Mouse (Mus musculus): ENCODE measurements around the gene Ppp3ca. TPM values are rescaled to one million over a fixed set of nuclear protein-coding genes. Genes with fewer than 3 reads are reported as not detected.

Ppp3ca gene
- total and polyA plus RNA-seq, 3 experiments: 63.4 to 143 (median 130) TPM

DNA sequence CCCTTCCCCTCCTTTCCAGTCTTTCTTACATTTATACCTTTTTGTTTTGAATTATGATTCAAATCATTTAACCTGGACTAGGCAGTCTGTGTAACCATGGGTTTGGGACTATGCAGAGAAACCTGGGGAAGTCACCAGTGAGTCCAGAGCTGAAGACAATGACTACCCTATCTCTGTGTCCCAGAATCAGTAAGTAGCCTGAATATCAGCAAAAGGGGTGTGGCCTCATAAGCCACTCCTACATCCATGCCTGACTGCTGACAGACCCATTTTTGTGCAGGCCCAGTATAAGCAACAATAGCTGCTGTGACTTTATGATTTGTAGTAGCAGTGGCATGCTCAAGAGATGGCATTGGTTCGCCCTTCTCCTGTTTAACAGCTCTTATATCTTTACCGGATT lies 11.2 kb upstream of the Ppp3ca start:
- dilution Hi-C loops (cut with MboI; ENCODE audit: extremely low pct_ligation_motif_present, extremely low pct_unique_long_range_greater_than_20kb, low sequenced_read_pairs): no loop called here
- H3K36me3 ChIP-seq (replicated peaks in 1 of 2; ENCODE audit: control insufficient read depth in 1 of 2, insufficient read depth in 1 of 2, low read length in 1 of 2): no peaks in the 10 kb centered on the region
- TF ChIP-seq MAFK (IDR thresholded peaks at IDR 0.05; ENCODE audit: insufficient replicate concordance, low read length) (no peak), GABPA (IDR thresholded peaks at IDR 0.05; ENCODE audit: insufficient replicate concordance, low read depth, low read length) (no peak)
- H3K9ac ChIP-seq (ENCODE audit: insufficient read depth, low read depth): no peak overlapping the region
- H3K4me2 ChIP-seq (ENCODE audit: insufficient read depth, low read depth, poor library complexity, severe bottlenecking): no peak overlapping the region
- in situ Hi-C loops (cut with MboI; ENCODE audit: low pct_ligation_motif_present, low pct_unique_long_range_greater_than_20kb, low sequenced_read_pairs): no loop called here
- H3K27me3 ChIP-seq (replicated peaks): no peaks in the 10 kb centered on the region
- H3K4me3 ChIP-seq (replicated peaks in 1 of 3; ENCODE audit: low read depth in 2 of 3, low read length in 2 of 3, poor library complexity in 1 of 3): no peak overlapping the region
- H3K4me1 ChIP-seq (ENCODE audit: control insufficient read depth in 1 of 2, insufficient read depth in 2 of 2): peaks cover 0 to 15% of the 10 kb centered on the region in 2 experiments; a peak in 3 of 4 replicates
- H3K27ac ChIP-seq (ENCODE audit: insufficient read depth, low read depth): no peak overlapping the region
- no peak for DNase-seq (ENCODE audit: extremely low read depth)
- no peaks in the 10 kb centered on the region for H3K79me2 ChIP-seq (replicated peaks; ENCODE audit: control insufficient read depth, extremely low read depth, insufficient read depth, poor library complexity, severe bottlenecking)
- peaks cover under 1% of the 10 kb centered on the region for H3K9me3 ChIP-seq (replicated peaks; ENCODE audit: low read length)

DNA sequence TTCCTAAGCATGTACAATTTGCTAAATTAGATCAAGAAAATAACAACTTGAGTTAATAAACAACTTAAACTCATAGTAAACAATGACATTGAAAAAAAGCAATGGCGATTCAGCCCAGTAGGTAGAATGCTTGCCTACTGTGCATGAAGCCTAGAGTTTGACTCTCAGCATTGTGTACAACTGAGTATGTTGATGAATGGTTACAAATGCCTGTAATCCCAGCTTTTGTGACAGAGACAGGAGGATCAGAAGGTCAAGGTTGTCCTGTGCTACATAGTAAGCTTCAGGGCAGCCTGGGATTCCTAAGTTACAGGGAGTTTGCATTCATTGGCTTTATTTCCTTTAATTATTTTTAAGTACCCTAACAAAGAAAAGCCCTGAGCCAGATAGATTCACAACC lies 4.8 kb upstream of the Ppp3ca start:
- no peak overlapping the region for H3K9ac ChIP-seq (ENCODE audit: insufficient read depth, low read depth)
- dilution Hi-C loops (cut with MboI; ENCODE audit: extremely low pct_ligation_motif_present, extremely low pct_unique_long_range_greater_than_20kb, low sequenced_read_pairs): no loop called here
- H3K36me3 ChIP-seq (replicated peaks in 1 of 2; ENCODE audit: control insufficient read depth in 1 of 2, insufficient read depth in 1 of 2, low read length in 1 of 2): no peaks in the 10 kb centered on the region

DNA sequence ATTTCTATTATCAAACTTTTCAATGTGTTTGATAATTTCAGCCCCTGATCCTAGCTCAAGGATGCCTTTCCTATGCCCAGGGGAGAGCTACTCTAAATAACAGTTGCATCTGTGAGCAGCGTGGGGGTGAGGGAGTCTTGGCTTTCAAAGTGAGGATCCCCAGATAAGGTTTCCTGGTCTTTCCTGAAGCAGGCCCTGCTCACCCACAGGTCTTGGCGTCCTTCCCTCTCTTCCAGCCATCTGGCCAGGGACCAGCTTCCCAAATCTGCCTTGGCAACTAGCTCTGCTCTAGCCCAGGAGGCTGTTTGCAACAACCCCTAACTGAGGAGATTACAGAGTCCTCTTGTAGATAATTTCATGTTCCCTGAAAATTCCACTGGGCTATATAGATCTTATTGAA lies 1.9 kb upstream of the Ppp3ca start:
- H3K9ac ChIP-seq (ENCODE audit: insufficient read depth, low read depth): no peak overlapping the region
- no peak overlapping the region for H3K4me2 ChIP-seq (ENCODE audit: insufficient read depth, low read depth, poor library complexity, severe bottlenecking)
- dilution Hi-C loops (cut with MboI; ENCODE audit: extremely low pct_ligation_motif_present, extremely low pct_unique_long_range_greater_than_20kb, low sequenced_read_pairs) (no loop called here), in situ Hi-C loops (cut with MboI; ENCODE audit: low pct_ligation_motif_present, low pct_unique_long_range_greater_than_20kb, low sequenced_read_pairs) (loop anchor here (10.0 kb wide), 1 partner anchor 783 kb away; no protein-coding TSS in a partner anchor)
- TF ChIP-seq MXI1 (IDR thresholded peaks at IDR 0.05; ENCODE audit: low read depth, low read length) (no peak), MAZ (IDR thresholded peaks at IDR 0.05; ENCODE audit: low read depth, low read length) (no peak), CTCF (conservative IDR thresholded peaks at IDR 0.05 in 1 of 2, IDR thresholded peaks at IDR 0.05 in 1 of 2; ENCODE audit: low read depth in 2 of 2, low read length in 2 of 2) (no peak), CHD2 (IDR thresholded peaks at IDR 0.05; ENCODE audit: low read length) (no peak), TCF12 (IDR thresholded peaks at IDR 0.05; ENCODE audit: low read depth, low read length) (no peak), SMC3 (IDR thresholded peaks at IDR 0.05; ENCODE audit: low read depth, low read length) (no peak)
- H3K79me2 ChIP-seq (replicated peaks; ENCODE audit: control insufficient read depth, extremely low read depth, insufficient read depth, poor library complexity, severe bottlenecking): peaks cover 20% of the 10 kb centered on the region
- no peak overlapping the region for H3K4me3 ChIP-seq (replicated peaks in 1 of 3; ENCODE audit: low read depth in 2 of 3, low read length in 2 of 3, poor library complexity in 1 of 3)
- no peaks in the 10 kb centered on the region for H3K27me3 ChIP-seq (replicated peaks)
- DNase-seq (ENCODE audit: extremely low read depth): no peak
- H3K27ac ChIP-seq (ENCODE audit: insufficient read depth, low read depth): no peak overlapping the region
- H3K36me3 ChIP-seq (replicated peaks in 1 of 2; ENCODE audit: control insufficient read depth in 1 of 2, insufficient read depth in 1 of 2, low read length in 1 of 2): no peaks in the 10 kb centered on the region
- H3K4me1 ChIP-seq (ENCODE audit: control insufficient read depth in 1 of 2, insufficient read depth in 2 of 2): peaks cover 0 to 16% of the 10 kb centered on the region in 2 experiments; a peak in 2 of 4 replicates
- H3K9me3 ChIP-seq (replicated peaks; ENCODE audit: low read length): peaks cover 4% of the 10 kb centered on the region

More for the DNA sequence above, 4.8 kb upstream of the Ppp3ca start:
- Histone ChIP-seq H3K4me3 (replicated peaks in 1 of 3; ENCODE audit: low read depth in 2 of 3, low read length in 2 of 3, poor library complexity in 1 of 3) (no peak overlapping the region), H3K4me2 (ENCODE audit: insufficient read depth, low read depth, poor library complexity, severe bottlenecking) (no peak overlapping the region), H3K9me3 (replicated peaks; ENCODE audit: low read length) (peaks cover 4% of the 10 kb centered on the region), H3K4me1 (ENCODE audit: control insufficient read depth in 1 of 2, insufficient read depth in 2 of 2) (peaks cover 0 to 11% of the 10 kb centered on the region in 2 experiments; a peak in 2 of 4 replicates), H3K79me2 (replicated peaks; ENCODE audit: control insufficient read depth, extremely low read depth, insufficient read depth, poor library complexity, severe bottlenecking) (no peaks in the 10 kb centered on the region), H3K27me3 (replicated peaks) (no peaks in the 10 kb centered on the region), H3K27ac (ENCODE audit: insufficient read depth, low read depth) (no peak overlapping the region)
- no peak for TF ChIP-seq EP300 (IDR thresholded peaks at IDR 0.05; ENCODE audit: low read length)
- no peak for TF ChIP-seq JUN (IDR thresholded peaks at IDR 0.05; ENCODE audit: insufficient read depth, low read depth, low read length)
- no peak for TF ChIP-seq POLR2A (IDR thresholded peaks at IDR 0.05; ENCODE audit: low read depth, low read length)
- no peak for TF ChIP-seq MAFK (IDR thresholded peaks at IDR 0.05; ENCODE audit: insufficient replicate concordance, low read length)
- TF ChIP-seq MAZ (IDR thresholded peaks at IDR 0.05; ENCODE audit: low read depth, low read length): no peak
- no peak for TF ChIP-seq RAD21 (IDR thresholded peaks at IDR 0.05; ENCODE audit: low read depth, low read length)
- no peak for TF ChIP-seq ELF1 (IDR thresholded peaks at IDR 0.05; ENCODE audit: low read depth, low read length)
- TF ChIP-seq E2F4 (IDR thresholded peaks at IDR 0.05; ENCODE audit: insufficient replicate concordance, low read depth, low read length): no peak
- TF ChIP-seq TCF12 (IDR thresholded peaks at IDR 0.05; ENCODE audit: low read depth, low read length): no peak
- TF ChIP-seq MYC (IDR thresholded peaks at IDR 0.05; ENCODE audit: low read depth, low read length): no peak
- TF ChIP-seq SMC3 (IDR thresholded peaks at IDR 0.05; ENCODE audit: low read depth, low read length): no peak
- TF ChIP-seq SIN3A (IDR thresholded peaks at IDR 0.05; ENCODE audit: low read length): no peak
- no peak for TF ChIP-seq ZC3H11A (IDR thresholded peaks at IDR 0.05; ENCODE audit: low read depth, low read length)
- TF ChIP-seq BHLHE40 (IDR thresholded peaks at IDR 0.05; ENCODE audit: low read depth, low read length): no peak
- TF ChIP-seq IRF4 (IDR thresholded peaks at IDR 0.05; ENCODE audit: low read depth, low read length): no peak
- no peak for TF ChIP-seq KAT2A (IDR thresholded peaks at IDR 0.05; ENCODE audit: insufficient replicate concordance, low read length)
- TF ChIP-seq MEF2A (IDR thresholded peaks at IDR 0.05; ENCODE audit: borderline replicate concordance, low read depth, low read length): no peak
- no peak for TF ChIP-seq PAX5 (IDR thresholded peaks at IDR 0.05; ENCODE audit: low read length)
- TF ChIP-seq CHD1 (IDR thresholded peaks at IDR 0.05; ENCODE audit: low read depth, low read length): no peak
- in situ Hi-C loops (cut with MboI; ENCODE audit: low pct_ligation_motif_present, low pct_unique_long_range_greater_than_20kb, low sequenced_read_pairs): loop anchor here (10.0 kb wide), 1 partner anchor 780 kb away; no protein-coding TSS in a partner anchor
- DNase-seq (ENCODE audit: extremely low read depth): no peak

All from CH12.LX (cell line).